Mouse (Mus musculus): ENCODE measurements around the gene Selenom. TPM values are rescaled to one million over a fixed set of nuclear protein-coding genes. Genes with fewer than 3 reads are reported as not detected.
A peak's percentile ranks its signal among the peaks of the same experiment; 100 is the strongest.

The Selenom gene
- 87.5 and 129 TPM in 2 replicates for polyA plus RNA-seq (2015; fragmentation: Nextera tagmentation; extraction: Ambion mirVana)

DNA sequence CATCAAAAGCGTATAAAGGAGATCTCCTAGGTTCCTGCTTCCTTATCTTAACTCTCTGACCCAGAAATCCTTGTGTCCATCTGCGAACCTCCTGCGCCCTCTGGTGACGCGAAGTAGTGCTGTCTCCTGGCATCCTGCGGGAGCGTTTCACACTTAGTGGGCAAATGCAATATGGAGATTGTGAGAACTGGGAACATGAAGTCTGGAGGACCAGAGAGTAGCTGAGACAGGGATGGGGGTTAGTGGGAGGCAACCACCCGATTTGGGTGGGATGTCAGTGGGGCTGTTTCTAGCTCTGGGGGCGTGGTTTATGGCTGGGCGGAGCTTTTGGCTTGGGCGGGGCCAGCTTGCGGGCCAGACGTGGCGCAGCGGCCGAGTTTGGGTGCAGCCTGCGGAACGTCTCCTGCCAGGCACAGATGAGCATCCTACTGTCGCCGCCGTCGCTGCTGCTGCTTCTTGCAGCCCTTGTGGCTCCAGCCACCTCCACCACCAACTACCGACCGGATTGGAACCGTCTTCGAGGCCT is at the start of gene Selenom:
Gene Selenom, plus strand, starts transcription at position 156 of the 526 bp plus-strand sequence.
- Histone ChIP-seq H3K9me3 (replicated peaks; ENCODE audit: control insufficient read depth, low read length, poor library complexity, severe bottlenecking) (no peaks in the 10 kb centered on the region), H3K27ac (ENCODE audit: low read length) (peak within 1 kb of the TSS; percentile 54; the same call in 1 of the 2 replicates), H3K27me3 (ENCODE audit: control insufficient read depth, insufficient read depth, low read depth, low read length) (peaks cover 10% of the 10 kb centered on the region), H3K4me1 (ENCODE audit: control insufficient read depth, insufficient read depth, low read length) (peaks cover 9% of the 10 kb centered on the region), H3K4me3 (ENCODE audit: low read depth, low read length) (peak within 1 kb of the TSS; percentile 53), H3K36me3 (ENCODE audit: control insufficient read depth, insufficient read depth, low read length) (no peaks in the 10 kb centered on the region), H3K4me2 (ENCODE audit: low read length) (peak within 1 kb of the TSS; percentile 86), H3K9ac (ENCODE audit: low read depth, low read length) (peak within 1 kb of the TSS; percentile 68)
- peak; percentile 66 for ATAC-seq
- under 1% methylated on average over 26 of the region's 26 CpGs for WGBS

DNA sequence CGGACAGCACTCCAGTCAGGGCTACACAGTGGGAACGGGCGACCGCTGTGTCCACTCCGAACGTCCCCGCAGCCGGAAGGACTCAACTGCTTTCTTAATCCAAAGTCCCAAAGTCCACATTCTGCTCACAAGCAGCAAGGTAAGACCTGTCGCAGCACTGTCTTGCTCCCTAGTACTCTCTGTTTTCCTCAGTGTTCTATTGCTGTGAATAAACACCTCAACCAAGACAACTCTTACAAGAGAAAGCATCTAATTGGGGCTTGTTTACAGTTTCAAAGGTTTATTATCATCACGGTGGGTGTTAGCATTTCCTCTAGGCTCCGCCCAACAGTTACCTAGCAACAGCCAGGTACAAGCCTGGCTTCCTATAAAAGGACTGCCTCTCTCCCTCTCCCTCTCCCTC is 43.0 kb upstream of the Selenom start:
- no peaks in the 10 kb centered on the region for H3K27me3 ChIP-seq (ENCODE audit: control insufficient read depth, insufficient read depth, low read depth, low read length)
- 0 out of 2 replicates have a peak, but pooled peaks cover 1% of the 10 kb centered on the region for H3K9me3 ChIP-seq (replicated peaks; ENCODE audit: control insufficient read depth, low read length, poor library complexity, severe bottlenecking)
- no peaks in the 10 kb centered on the region for H3K4me1 ChIP-seq (ENCODE audit: control insufficient read depth, insufficient read depth, low read length)
- H3K9ac ChIP-seq (ENCODE audit: low read depth, low read length), result no peak overlapping the region
- no peaks in the 10 kb centered on the region for H3K36me3 ChIP-seq (ENCODE audit: control insufficient read depth, insufficient read depth, low read length)
- no peak overlapping the region for H3K4me2 ChIP-seq (ENCODE audit: low read length)
- 24% methylated on average over 11 of the region's 11 CpGs for WGBS
- no peak overlapping the region for H3K4me3 ChIP-seq (ENCODE audit: low read depth, low read length)
- H3K27ac ChIP-seq (ENCODE audit: low read length), result no peak overlapping the region
- ATAC-seq, result no peak

DNA sequence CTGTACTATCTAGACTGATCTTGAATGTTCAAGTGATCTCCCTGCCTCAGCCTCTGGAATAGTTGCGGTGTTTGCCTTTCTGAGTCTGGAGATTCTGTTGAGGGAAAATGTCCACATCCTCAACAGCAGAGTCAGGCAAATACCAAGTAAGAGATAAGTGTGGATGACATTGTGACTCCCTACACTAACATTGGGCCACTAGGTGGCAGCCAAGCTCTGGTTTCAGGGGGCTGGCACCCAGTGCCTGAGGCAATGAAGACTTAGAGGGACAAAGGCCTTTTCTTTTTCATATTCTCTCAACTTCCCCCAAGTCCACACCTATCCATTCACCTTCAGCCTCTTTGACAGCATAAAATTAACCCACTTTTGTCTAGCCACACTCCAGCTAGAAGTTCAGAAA is 42.0 kb upstream of the Selenom start:
- WGBS, result 39% methylated on average over 1 of the region's 1 CpGs
- H3K36me3 ChIP-seq (ENCODE audit: control insufficient read depth, insufficient read depth, low read length), result no peaks in the 10 kb centered on the region
- no peaks in the 10 kb centered on the region for H3K9me3 ChIP-seq (replicated peaks; ENCODE audit: control insufficient read depth, low read length, poor library complexity, severe bottlenecking)
- H3K27ac ChIP-seq (ENCODE audit: low read length), result no peak overlapping the region
- no peak overlapping the region for H3K4me3 ChIP-seq (ENCODE audit: low read depth, low read length)
- H3K27me3 ChIP-seq (ENCODE audit: control insufficient read depth, insufficient read depth, low read depth, low read length), result no peaks in the 10 kb centered on the region
- H3K9ac ChIP-seq (ENCODE audit: low read depth, low read length), result no peak overlapping the region
- no peaks in the 10 kb centered on the region for H3K4me1 ChIP-seq (ENCODE audit: control insufficient read depth, insufficient read depth, low read length)
- ATAC-seq, result peak; percentile 70; the same call in 1 of the 2 replicates
- no peak overlapping the region for H3K4me2 ChIP-seq (ENCODE audit: low read length)

DNA sequence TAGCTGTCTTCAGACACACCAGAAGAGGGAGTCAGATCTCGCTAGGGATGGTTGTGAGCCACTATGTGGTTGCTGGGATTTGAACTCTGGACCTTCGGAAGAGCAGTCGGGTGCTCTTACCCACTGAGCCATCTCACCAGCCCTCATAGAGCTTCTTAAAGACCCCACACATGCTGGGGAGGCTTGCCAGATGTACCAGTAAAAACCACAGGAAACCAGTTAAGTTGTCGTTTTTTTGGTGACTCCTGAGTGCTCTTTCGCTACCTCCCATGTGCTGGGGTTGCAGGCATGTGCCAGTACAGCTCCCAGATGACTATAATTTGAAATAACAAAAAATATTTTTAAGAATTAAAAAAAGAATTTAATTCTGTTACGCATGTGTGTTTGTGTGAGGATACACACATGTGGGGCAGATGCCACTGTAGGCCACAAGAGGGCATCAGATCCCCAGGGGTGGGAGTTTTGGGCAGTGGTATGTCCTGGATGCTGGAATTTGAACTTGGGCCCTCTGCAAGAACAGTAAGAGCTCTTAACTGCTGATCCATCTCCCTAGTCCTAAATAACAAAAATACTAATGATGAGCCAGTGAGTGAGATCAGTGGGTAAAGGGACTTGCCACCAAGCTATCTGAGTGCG is 39.9 kb upstream of the Selenom start:
- 89% methylated on average over 7 of the region's 7 CpGs for WGBS
- H3K27ac ChIP-seq (ENCODE audit: low read length), result no peak overlapping the region
- H3K4me2 ChIP-seq (ENCODE audit: low read length), result no peak overlapping the region
- H3K36me3 ChIP-seq (ENCODE audit: control insufficient read depth, insufficient read depth, low read length), result no peaks in the 10 kb centered on the region
- no peak overlapping the region for H3K9ac ChIP-seq (ENCODE audit: low read depth, low read length)
- no peak for ATAC-seq
- H3K27me3 ChIP-seq (ENCODE audit: control insufficient read depth, insufficient read depth, low read depth, low read length), result no peaks in the 10 kb centered on the region
- no peaks in the 10 kb centered on the region for H3K4me1 ChIP-seq (ENCODE audit: control insufficient read depth, insufficient read depth, low read length)
- H3K9me3 ChIP-seq (replicated peaks; ENCODE audit: control insufficient read depth, low read length, poor library complexity, severe bottlenecking), result no peaks in the 10 kb centered on the region
- H3K4me3 ChIP-seq (ENCODE audit: low read depth, low read length), result no peak overlapping the region

DNA sequence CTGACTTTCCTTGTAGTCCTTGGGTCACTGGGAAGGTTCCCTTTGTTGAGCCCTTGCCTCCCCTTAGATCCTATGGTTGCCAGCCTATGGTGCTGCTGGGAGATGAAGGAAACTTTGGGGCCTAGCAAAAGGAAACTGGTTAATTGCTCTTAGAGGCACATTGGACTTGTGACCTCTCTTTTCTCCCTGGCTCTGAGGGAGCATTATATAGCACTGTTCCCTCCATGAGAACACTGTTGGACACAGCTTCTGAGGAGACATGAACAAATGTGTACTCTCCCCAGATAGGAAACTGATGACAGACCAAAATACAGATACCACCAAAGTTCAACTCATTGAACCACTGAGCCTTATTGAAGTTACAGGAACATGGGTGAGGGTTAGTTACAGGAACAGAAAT is 39.0 kb upstream of the Selenom start:
- no peak overlapping the region for H3K27ac ChIP-seq (ENCODE audit: low read length)
- H3K4me2 ChIP-seq (ENCODE audit: low read length), result no peak overlapping the region
- H3K4me3 ChIP-seq (ENCODE audit: low read depth, low read length), result no peak overlapping the region
- no peaks in the 10 kb centered on the region for H3K36me3 ChIP-seq (ENCODE audit: control insufficient read depth, insufficient read depth, low read length)
- no peak overlapping the region for H3K9ac ChIP-seq (ENCODE audit: low read depth, low read length)
- H3K27me3 ChIP-seq (ENCODE audit: control insufficient read depth, insufficient read depth, low read depth, low read length), result no peaks in the 10 kb centered on the region
- no peak for ATAC-seq
- no peaks in the 10 kb centered on the region for H3K4me1 ChIP-seq (ENCODE audit: control insufficient read depth, insufficient read depth, low read length)
- H3K9me3 ChIP-seq (replicated peaks; ENCODE audit: control insufficient read depth, low read length, poor library complexity, severe bottlenecking), result no peaks in the 10 kb centered on the region

DNA sequence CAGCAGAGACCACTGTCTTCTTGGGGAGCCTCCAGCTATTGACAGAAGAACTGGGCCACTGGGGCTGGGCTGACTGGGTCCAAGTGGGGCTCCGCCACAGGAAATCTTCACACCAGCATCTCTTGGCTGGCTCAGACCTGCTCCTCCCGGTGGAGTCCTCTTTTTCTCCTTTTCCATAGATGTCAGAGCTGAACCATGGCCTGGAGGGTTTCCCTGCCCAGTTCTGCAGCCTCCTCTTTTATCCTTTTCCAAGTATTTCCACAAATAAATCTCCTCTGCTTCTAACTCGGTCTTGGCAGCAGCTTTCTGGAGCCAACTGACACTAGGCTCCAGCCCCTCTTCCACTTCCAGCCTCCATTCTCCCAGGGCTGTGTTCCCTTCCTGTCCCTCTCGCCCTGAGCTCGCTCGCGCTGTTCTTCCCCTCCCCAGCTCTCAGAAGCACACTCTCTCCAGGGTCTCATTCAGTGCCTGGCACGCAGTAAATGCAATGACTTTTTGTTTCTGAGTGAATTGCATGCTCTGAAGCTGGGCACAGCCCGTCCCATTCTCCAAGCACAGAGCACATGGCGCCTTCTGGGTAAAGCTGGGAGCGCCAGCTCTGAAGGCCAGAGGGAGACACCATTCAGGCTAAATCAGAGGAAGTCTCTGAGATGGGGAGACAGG is 30.4 kb upstream of the Selenom start:
- no peak overlapping the region for H3K4me2 ChIP-seq (ENCODE audit: low read length)
- no peak overlapping the region for H3K27ac ChIP-seq (ENCODE audit: low read length)
- no peak overlapping the region for H3K4me3 ChIP-seq (ENCODE audit: low read depth, low read length)
- H3K9ac ChIP-seq (ENCODE audit: low read depth, low read length), result no peak overlapping the region
- no peaks in the 10 kb centered on the region for H3K9me3 ChIP-seq (replicated peaks; ENCODE audit: control insufficient read depth, low read length, poor library complexity, severe bottlenecking)
- no peaks in the 10 kb centered on the region for H3K36me3 ChIP-seq (ENCODE audit: control insufficient read depth, insufficient read depth, low read length)
- H3K27me3 ChIP-seq (ENCODE audit: control insufficient read depth, insufficient read depth, low read depth, low read length), result no peaks in the 10 kb centered on the region
- 54% methylated on average over 11 of the region's 11 CpGs for WGBS
- ATAC-seq, result peak; percentile 76
- no peaks in the 10 kb centered on the region; the same call in 1 of the 2 replicates for H3K4me1 ChIP-seq (ENCODE audit: control insufficient read depth, insufficient read depth, low read length)

DNA sequence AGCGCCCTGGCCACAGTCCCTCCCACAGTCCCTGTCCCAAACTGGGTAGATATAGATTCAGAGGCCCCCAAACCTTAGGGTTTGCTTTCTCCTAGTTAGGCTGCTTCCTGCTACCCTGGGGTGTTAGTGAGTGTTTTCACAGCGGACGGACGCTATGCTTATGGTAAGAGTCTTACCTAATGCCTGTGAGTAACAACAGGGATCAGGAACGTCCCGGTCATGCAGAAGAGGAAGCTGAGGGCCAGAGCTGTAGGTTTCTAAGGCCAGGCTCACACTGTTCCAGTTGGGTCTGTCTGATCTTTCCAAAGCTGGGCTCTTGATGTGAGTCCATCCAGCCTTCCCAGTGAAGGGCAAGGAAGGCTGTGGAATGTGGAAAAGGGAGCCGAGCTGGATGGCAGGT is 28.1 kb upstream of the Selenom start:
- Histone ChIP-seq H3K4me3 (ENCODE audit: low read depth, low read length) (no peak overlapping the region), H3K4me2 (ENCODE audit: low read length) (no peak overlapping the region), H3K27ac (ENCODE audit: low read length) (no peak overlapping the region), H3K9ac (ENCODE audit: low read depth, low read length) (no peak overlapping the region), H3K36me3 (ENCODE audit: control insufficient read depth, insufficient read depth, low read length) (no peaks in the 10 kb centered on the region), H3K27me3 (ENCODE audit: control insufficient read depth, insufficient read depth, low read depth, low read length) (no peaks in the 10 kb centered on the region), H3K9me3 (replicated peaks; ENCODE audit: control insufficient read depth, low read length, poor library complexity, severe bottlenecking) (no peaks in the 10 kb centered on the region), H3K4me1 (ENCODE audit: control insufficient read depth, insufficient read depth, low read length) (no peaks in the 10 kb centered on the region; the same call in 1 of the 2 replicates)
- WGBS, result 75% methylated on average over 7 of the region's 7 CpGs
- ATAC-seq, result no peak

DNA sequence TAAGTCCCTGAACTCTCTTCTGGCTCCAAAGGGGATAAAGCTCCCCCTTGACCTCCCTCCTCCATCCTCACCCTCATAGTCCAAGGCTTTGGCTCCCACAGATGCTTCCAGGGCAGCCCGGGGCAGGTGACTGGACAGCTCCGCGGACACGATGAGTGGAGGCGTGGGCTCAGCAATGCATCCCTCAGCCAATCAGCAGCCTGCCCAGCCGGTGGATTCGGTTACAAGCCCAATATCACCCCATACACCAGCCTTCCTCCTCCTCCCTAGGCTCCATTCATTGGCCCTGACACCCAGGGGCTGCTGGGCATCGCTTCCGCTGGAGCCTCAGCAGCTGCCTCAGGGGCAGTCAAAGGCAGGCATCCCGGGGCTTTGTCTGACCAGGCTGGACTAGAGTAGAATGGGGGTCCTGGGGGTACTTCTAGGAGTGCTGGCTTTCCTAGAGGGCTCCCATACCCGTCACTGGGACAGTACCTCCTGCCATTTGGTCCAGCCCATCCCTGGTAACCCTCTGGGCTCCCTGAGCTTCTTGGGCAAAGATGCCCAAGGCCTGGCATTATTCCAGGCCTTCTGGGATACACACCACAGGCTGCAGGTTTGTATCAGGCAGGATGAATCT is 26.4 kb upstream of the Selenom start, which contains the start of gene Pla2g3:
Gene Pla2g3, plus strand, starts transcription at position 333 of the 619 bp plus-strand sequence.
- H3K27ac ChIP-seq (ENCODE audit: low read length), result no peak within 1 kb of the TSS
- no peaks in the 10 kb centered on the region for H3K36me3 ChIP-seq (ENCODE audit: control insufficient read depth, insufficient read depth, low read length)
- H3K4me1 ChIP-seq (ENCODE audit: control insufficient read depth, insufficient read depth, low read length), result no peaks in the 10 kb centered on the region
- H3K9me3 ChIP-seq (replicated peaks; ENCODE audit: control insufficient read depth, low read length, poor library complexity, severe bottlenecking), result no peaks in the 10 kb centered on the region
- H3K4me2 ChIP-seq (ENCODE audit: low read length), result no peak within 1 kb of the TSS
- no peak for ATAC-seq
- no peak within 1 kb of the TSS for H3K9ac ChIP-seq (ENCODE audit: low read depth, low read length)
- H3K4me3 ChIP-seq (ENCODE audit: low read depth, low read length), result no peak within 1 kb of the TSS
- H3K27me3 ChIP-seq (ENCODE audit: control insufficient read depth, insufficient read depth, low read depth, low read length), result no peaks in the 10 kb centered on the region
- WGBS, result 32% methylated on average over 11 of the region's 11 CpGs

DNA sequence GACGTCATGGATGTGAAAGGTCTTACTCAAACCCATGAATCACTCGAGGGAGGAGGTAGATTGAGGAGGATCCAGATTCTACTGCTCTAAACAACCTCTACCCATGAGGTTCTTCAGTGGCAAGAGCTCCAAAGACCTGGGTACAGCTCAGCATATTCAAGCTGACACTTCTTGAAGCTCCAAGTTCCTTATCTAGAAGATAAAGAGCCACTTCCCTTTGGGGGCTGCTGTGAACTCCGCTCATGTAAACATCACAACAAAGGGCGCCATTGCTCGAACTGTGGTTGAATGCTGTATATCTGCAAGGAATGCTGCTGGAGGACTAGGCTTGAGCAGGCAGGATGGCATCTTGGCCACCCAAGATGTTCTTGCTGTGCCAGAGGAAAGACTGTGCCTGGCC is 25.4 kb upstream of the Selenom start:
- WGBS, result 90% methylated on average over 5 of the region's 5 CpGs
- H3K9ac ChIP-seq (ENCODE audit: low read depth, low read length), result no peak overlapping the region
- ATAC-seq, result no peak
- H3K9me3 ChIP-seq (replicated peaks; ENCODE audit: control insufficient read depth, low read length, poor library complexity, severe bottlenecking), result no peaks in the 10 kb centered on the region
- no peaks in the 10 kb centered on the region for H3K36me3 ChIP-seq (ENCODE audit: control insufficient read depth, insufficient read depth, low read length)
- H3K27ac ChIP-seq (ENCODE audit: low read length), result no peak overlapping the region
- H3K4me2 ChIP-seq (ENCODE audit: low read length), result no peak overlapping the region
- H3K4me1 ChIP-seq (ENCODE audit: control insufficient read depth, insufficient read depth, low read length), result no peaks in the 10 kb centered on the region
- no peaks in the 10 kb centered on the region for H3K27me3 ChIP-seq (ENCODE audit: control insufficient read depth, insufficient read depth, low read depth, low read length)
- H3K4me3 ChIP-seq (ENCODE audit: low read depth, low read length), result no peak overlapping the region

Measured in midbrain, embryonic 16.5 days (tissue).